Mouse (Mus musculus): ENCODE results near the gene Twsg1.

DNA sequence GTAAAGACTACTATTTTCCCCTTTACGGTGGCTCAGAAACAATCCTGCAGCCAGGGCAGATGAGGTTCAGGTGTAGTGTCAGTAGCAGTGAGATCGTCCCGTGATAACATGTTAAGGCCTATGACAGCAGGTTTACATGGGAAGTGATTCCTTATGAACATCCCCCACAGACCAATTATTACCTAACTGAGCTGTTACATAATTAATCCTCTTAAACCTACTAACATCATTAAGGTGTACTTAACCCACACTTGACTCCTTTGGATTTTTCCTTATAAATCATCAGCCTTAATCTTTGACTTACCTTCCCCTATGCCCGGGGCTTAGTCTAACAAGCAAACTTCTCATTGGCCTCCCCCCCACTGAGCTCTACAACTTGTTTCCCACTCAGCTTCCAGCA is 77.9 kb downstream of the Twsg1 start:
- no peak for TF ChIP-seq POLR2A (IDR thresholded peaks at IDR 0.05; ENCODE audit: low read depth, low read length)
- TF ChIP-seq CTCF (conservative IDR thresholded peaks at IDR 0.05; ENCODE audit: insufficient read depth, insufficient read length, low read depth, low read length), result no peak

Measured in kidney, adult 2 months (tissue).